Mouse (Mus musculus) induced T-regulatory cell, adult 2 months (primary cell): Measurements from ENCODE around the gene Scnn1a.
"Not testable (repeated sequence)": the region's sequence is repeated elsewhere in the genome, so short reads cannot be mapped to it uniquely, and the experiment has no call there.

Experiments
- DNase-seq: peaks from one replicate; pipeline ENCODE4 v3.0.0-alpha.2; 2012; ENCODE audit warnings: low read depth

The Scnn1a gene

DNA sequence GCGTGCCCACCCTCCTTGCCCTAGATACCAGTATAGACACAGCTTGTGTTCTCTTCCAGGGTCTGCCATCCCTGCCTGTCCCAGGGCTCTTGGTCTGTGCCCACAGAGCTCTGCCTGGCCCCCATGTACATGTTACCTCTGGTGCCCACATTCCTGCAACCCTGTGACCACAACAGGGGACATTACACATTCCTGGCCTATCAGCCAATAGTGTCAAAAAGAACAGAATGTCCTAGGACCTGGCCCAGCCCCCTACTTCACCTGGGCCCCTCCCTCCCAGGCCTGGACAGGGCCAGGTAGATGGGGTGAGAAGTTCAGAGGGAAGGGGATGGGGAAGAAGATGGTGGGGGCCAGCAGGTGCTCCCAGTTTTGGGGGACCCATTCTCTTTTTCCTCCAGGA, at the start of gene Scnn1a:
Gene Scnn1a, plus strand, starts transcription at position 337 of the 400 bp plus-strand sequence.
- no peak for DNase-seq

DNA sequence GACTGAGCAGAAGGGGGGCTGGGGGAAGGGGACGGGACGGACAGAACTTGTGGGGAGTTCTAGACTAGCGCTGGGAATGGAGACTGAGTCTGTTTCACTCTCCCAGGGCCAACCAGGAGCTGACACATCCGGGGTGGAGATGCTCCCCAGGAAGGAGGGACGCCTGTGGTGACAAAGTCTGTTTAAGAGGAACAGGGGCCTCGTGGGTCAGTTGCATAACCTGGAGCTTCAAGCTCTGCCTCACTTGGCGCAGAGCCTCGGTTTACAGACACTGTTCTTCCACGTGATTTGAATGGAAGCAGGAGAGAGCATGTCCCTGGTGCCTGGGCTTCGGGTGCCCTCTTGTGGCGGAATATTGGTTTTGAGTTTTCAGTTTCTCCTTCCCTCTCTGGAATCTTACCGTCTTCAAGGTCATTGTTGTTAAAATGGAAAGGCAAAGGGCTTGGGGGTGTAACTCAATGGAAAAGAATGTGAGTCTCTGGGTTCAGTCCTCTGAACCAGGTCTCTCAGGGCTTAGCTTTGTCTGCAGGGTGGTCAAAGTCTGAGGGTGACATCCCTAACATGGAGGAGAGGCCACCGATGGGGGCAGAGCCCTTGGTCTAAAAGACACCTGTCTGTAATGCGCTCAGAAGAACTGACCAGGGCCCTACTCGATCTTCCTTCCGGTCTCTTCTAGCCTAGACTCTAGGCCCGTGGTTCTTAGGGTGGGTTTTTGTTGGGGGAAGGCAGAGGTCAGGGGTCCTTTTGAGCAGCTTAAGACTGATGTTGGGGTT, 48.8 kb upstream of the Scnn1a start:
- DNase-seq = peak; percentile 94

GRCm38 (mm10) chr6:125272228-125272785, 48.2 kb upstream of the Scnn1a start:
- DNase-seq = no peak

DNA sequence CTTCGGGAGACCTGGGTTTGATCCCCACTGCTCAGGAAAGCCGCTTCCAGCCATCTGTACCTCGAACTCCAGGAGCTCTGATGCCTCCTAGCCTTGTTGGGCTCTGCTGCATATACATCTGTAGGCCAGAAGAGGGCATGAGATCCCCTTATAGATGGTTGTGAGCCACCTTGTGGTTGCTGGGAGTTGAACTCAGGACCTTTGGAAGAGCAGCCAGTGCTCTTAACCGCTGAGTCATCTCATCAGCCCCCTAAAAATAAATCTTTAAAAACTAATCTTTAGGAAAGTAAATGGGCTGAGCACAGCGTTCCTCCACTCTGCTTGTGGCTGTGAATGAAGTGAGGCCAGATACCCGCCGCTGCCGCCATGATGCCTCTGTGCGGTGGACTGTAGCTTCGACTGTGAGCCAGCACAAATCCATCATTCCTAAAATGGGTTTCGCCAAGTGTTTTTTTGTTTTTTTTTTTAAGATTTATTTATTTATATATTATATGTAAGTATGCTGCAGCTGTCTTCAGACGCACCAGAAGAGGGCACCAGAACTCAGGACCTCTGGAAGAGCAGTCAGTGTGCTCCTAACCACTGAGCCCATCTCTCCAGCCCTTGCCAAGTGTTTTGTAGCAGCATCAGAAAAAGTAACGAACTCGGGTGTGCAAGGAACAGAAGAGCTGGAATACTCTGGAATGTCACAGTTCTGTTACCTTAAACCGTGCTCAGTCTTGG, 45.5 kb upstream of the Scnn1a start:
- peak; percentile 69 for DNase-seq

DNA sequence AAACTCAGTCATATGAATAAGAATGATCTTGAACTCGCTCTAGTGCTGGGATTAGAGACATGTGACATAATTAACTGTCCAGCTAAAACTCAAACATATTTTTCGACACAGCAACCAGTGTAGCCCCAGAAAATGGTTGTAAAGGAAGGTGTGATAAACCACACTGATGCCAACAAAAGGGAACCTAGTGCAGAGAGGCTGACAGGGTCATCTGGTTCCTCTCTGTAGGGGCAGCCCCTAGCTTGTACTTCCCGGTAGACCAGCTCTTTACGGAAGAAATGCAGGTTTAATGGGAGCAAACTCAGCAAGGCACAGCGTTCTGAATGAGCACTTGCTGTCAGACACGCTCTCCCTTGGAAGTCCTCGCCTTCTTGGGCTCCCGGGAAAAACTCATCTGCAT, 40.7 kb upstream of the Scnn1a start:
- DNase-seq = no peak

- not testable (repeated sequence) for DNase-seq
Measured at GRCm38 (mm10) chr6:125282721-125283120, 37.7 kb upstream of the Scnn1a start.

DNA sequence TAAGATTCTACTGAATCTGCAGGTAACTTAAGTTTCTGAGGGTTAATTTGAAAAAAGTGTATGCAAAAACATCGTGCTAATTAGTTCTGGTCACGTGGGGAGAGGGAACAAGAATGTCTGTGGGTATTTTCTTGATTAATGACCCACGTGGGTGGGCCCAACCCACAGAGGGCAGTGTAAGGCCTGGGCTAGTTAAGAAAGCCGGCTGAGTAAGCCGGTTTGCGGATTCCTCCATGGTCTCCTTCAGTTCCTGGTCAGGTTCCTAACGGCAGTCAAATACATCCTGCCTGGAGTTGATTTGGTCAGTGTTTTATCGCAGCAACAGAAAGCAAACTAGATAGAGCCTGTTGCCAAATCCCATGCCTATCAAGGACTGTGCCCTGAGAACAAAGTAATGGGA, 36.2 kb upstream of the Scnn1a start:
- no peak for DNase-seq

GRCm38 (mm10) chr6:125284751-125285150, 35.7 kb upstream of the Scnn1a start:
- no peak for DNase-seq

DNA sequence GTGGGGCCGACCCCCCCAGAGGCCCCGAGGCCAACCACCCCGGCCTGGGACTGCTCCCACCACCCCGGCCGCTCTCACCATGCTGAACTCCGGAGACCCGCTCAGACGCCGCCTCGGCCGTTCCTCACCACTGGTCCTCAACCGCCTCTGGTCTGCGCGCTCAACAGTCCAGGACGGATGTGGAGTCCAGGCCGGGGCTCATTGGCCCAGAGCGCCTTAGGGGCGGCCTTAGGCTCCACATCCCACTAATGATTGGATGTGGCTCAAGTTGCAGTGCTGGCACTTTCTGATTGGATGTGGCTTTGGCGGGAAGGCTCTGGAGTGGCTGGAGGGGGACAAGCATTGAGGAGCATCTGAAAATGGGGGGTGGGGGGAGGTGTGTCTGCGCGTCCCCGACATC, 34.6 kb upstream of the Scnn1a start, which contains the start of gene Tuba3a:
Gene Tuba3a, minus strand, starts transcription at position 153 of the 400 bp plus-strand sequence.
- DNase-seq = no peak

- no peak for DNase-seq
Measured at GRCm38 (mm10) chr6:125286944-125287343, 33.5 kb upstream of the Scnn1a start.

DNA sequence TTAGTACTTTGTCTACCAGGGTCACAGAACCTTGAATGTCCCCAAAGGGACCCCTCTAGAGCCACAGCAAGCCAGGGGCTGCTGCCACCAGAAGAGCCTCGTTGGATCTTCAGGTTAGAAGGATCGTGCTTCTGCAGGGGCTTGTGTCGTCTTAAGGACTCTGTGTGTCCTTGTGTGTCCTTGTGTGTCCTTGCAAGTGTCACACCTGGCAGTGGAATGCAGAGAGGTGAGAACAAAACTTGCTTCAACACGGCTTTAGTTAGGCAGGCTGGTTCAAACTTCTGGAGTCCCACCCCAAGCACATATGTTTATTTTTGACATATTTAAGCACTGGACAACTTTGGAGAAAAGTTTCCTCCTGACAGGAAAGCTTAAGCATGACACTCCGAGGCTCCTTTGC, 31.7 kb upstream of the Scnn1a start:
- DNase-seq = no peak

DNA sequence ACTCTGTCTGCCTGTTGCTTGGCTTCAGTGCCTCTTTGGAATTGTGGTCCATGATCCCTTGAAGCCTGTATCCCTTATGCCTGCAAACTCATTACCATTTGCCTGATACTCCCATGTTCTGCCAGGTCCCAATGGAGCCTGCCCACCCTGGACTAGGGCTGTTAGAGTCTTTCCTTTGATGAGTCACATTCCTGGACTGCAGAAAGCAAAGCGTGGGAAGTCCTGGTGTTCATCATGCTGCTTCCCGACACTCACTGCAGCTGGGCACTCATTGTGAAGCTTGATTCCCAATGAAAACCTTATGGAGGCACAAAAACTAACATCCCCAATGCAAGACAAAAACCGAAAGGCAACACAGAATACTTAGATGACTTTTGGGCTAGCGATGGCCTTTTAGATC, 29.1 kb upstream of the Scnn1a start:
- no peak for DNase-seq

GRCm38 (mm10) chr6:125292256-125292655, 28.2 kb upstream of the Scnn1a start:
- DNase-seq = no peak

GRCm38 (mm10) chr6:125294049-125294448, 26.4 kb upstream of the Scnn1a start:
- DNase-seq = no peak

GRCm38 (mm10) chr6:125297149-125297820, 23.2 kb upstream of the Scnn1a start:
- DNase-seq = no peak

DNA sequence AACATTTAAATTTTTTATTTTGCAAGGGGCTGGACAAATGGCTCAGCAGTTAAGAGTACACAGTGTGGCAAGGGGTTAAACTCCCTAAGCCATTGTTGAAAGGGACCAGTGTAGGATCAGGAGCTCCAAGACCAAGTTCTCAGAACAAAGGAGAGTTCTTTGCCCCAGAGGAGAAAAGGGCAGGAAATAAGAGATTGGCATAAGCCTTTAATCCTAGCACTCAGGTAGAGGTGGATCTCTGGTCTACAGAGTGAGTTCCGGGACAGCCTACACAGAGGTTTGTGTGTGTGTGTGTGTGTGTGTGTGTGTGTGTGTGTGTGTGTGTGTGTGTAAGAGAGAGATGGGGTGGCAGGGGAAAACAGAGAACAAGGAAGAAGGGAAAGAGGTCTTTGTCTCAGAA, 19.5 kb upstream of the Scnn1a start:
- DNase-seq = no peak

DNA sequence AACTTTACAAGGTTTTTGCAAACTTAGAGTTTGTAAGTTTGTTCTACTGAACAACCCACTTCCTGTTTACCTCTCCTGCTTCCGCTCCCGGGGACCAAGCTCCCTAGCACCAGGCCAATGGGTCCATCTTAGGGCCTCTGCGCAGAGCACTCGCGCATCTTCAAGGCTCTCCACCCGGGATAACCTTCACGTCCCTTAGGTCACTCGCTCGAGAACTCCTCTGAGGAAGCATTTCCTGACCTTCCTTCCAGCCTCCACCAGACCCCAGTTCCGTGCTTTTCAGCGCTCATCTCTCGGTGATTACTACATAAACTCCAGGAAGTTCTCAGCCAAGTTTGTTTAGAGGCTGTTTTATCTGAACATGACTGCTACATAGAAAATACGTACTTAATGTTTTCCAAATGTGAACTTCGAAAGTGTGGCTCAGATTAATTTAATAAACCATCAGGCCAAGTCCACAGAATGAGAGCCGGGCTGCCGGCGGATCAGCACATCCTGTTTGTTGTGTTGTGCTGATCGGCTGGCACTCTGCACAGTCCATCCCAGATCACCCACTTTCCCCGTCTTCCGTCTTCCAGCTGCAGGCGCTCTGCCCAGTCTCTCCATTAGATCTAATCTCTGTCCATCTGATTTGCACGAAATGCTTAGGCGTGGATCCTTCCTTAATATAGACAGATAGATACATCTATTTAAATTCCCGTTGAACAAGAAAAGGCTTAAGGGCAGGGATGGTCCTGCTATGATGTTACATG, 18.1 kb upstream of the Scnn1a start:
- DNase-seq = no peak

DNA sequence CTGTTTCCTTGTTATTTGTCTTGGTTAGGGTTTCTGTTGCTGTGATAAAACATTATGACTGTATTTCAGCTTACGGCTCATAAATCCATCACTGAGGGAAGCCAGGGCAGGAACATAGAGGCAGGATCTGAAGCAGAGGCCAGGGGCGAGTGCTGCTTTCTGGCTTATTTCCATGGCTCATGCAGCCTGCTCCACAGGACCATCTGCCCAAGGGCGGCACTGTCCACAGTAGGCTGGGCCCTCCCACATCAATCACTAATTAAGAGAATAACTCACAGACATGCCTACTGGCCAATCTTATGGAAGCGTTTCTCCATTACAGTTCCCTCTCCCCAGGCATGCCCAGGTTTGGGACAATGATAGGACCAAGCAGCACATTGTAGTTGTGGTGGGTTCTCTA, 17.2 kb upstream of the Scnn1a start:
- DNase-seq = no peak

GRCm38 (mm10) chr6:125304408-125304807, 16.1 kb upstream of the Scnn1a start:
- DNase-seq = not testable (repeated sequence)

DNA sequence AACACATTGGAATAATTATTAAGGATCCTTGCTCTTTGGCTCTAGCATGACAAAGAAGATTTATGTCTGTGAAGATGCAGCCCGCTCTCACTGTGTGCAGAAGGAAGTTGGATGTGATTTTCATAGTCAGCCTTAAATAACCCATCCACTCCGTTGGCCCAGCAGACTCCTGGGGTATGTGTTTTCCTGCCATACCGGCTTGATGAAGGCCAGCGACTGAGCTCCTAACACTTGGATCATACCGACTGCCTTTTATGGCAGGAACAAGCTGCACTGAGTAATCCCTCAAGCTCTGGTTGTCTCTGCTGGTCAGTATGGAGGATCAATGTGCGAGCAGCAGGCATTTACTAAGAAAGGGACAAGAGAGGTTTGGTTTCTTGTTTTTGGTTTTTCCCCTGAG, 15.0 kb upstream of the Scnn1a start:
- DNase-seq = no peak

DNA sequence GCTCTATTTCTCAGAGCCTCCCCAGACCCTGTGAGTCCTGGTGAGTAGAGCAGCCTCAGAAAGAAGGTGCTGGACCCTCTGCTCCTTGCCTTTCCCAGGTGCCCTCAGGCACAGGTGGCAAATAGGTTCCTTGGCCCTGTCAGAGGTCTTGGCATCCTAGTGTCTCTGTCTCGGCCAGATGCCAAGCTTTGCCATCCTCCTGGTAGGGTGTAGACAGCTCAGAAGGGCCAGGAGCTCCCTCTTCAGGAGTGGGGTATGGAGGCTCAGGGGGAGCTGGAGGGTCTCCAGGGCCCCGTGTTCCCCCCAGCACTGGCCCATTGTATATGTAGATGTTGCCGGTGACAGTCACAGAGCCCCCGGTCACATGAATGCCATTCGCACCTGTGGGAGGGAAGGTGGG, 13.4 kb upstream of the Scnn1a start:
- DNase-seq = no peak

- no peak for DNase-seq
Measured at GRCm38 (mm10) chr6:125308921-125309320, 11.5 kb upstream of the Scnn1a start.
